Mouse (Mus musculus): ENCODE results near the gene Vmn1r103.
"Not testable (repeated sequence)": the region's sequence is repeated elsewhere in the genome, so short reads cannot be mapped to it uniquely, and the experiment has no call there.

Vmn1r103 gene

GRCm38 (mm10) chr7:20510434-20510833 is at the start of gene Vmn1r103:
Vmn1r103 (minus strand) TSS chr7:20510534.
- DNase-seq = not testable (repeated sequence)

- not testable (repeated sequence) for DNase-seq
These were observed 35.3 kb upstream of the Vmn1r103 start, which contains the start of gene Gm5726 for GRCm38 (mm10) chr7:20545657-20546056. Gm5726 (minus strand) TSS chr7:20545757.

GRCm38 (mm10) chr7:20533537-20533936 is 23.2 kb upstream of the Vmn1r103 start, which contains the start of gene Vmn1r104:
Vmn1r104 (plus strand) TSS chr7:20533837.
- DNase-seq = not testable (repeated sequence)

DNA sequence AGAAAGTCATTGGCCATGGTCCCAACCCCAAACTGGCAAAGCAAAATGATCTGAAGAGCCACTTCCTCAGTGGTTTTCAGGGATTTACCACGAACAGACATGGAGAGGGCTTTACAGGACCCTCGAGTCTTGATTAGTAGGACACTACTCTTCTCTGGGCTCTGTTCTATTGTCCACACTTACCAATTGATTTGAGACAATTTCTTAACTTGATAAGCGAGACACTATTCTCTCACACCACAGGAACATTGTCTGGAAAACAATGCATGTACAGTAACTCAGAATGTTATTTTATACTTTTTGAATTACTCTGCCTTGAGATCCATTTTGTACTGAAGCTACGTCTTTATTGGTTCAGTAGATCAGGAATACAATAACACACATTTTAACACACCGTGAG is 35.5 kb downstream of the Vmn1r103 start, which contains the start of gene Gm10670:
Gene Gm10670 (minus strand): TSS at position 101 of the 400 bp plus-strand sequence.
- DNase-seq = not testable (repeated sequence)

Data from thymus, adult 18-20 months (tissue).